Mouse (Mus musculus) lung, adult 2 months (tissue): Measurements from ENCODE around the gene Abcb8.

ENCODE experiments used
- CTCF ChIP-seq: fragments of 200-500 bp; IDR thresholded peaks from 2 replicates; pipeline ENCODE4 v1.5.1; 2011; ENCODE audit warnings: mild to moderate bottlenecking, low read length, control low read depth; ENCODE audit not compliant: insufficient read depth
- POLR2A ChIP-seq: fragments of 200-500 bp; IDR thresholded peaks from 2 replicates; pipeline ENCODE4 v1.6.1; 2011; ENCODE audit warnings: low read depth, mild to moderate bottlenecking, control low read depth, low read length, borderline replicate concordance; ENCODE audit errors: extremely low read depth

DNA sequence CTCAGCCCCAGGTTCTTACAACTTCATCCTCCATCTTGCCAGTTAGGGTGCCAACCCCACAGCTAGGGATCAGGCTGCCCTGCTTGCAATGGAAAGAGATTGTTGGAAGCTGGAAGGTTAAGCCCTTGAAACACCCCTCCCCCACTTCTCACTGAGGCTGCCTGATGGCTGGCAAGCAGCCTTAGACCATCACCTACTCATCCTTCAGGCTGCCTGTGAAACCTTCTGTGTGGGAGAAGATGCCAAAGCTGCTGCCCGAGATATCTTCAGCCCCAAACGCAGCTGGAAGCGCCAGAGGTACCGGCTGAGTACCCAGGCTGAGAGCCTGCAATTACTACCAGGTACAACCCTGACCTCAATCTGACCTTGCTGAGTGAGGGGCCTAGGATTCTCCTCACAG is 14.0 kb upstream of the Abcb8 start:
- TF ChIP-seq CTCF (no peak), POLR2A (no peak)
